Mouse (Mus musculus) heart, embryonic 15.5 days (tissue): Measurements from ENCODE around the gene Rexo4. TPM values are rescaled to one million over a fixed set of nuclear protein-coding genes. Genes with fewer than 3 reads are reported as not detected.

ENCODE experiments used
- ATAC-seq: fragments of 200-750 bp; cut with Nextera tagmentation; replicated peaks from 2 replicates; pipeline ENCODE4 v1.8.0; 2017; ENCODE audit warnings: low read depth, moderate TSS enrichment; ENCODE audit not compliant: insufficient number of reproducible peaks, insufficient read depth, low FRiP score
- H3K27ac ChIP-seq: fragments of 300-500 bp; sonication (generic); 2 replicates; pipeline ENCODE4 v1.5.1; 2015; ENCODE audit warnings: mild to moderate bottlenecking, inconsistent platforms
- H3K27me3 ChIP-seq: fragments of 300-500 bp; sonication (generic); 2 replicates; pipeline ENCODE4 v1.6.1; 2015; ENCODE audit warnings: inconsistent platforms
- H3K36me3 ChIP-seq: fragments of 300-500 bp; sonication (generic); 2 replicates; pipeline ENCODE4 v1.6.1; 2015; ENCODE audit warnings: mild to moderate bottlenecking, inconsistent platforms
- H3K4me1 ChIP-seq: fragments of 300-500 bp; sonication (generic); replicated peaks from 2 replicates; pipeline ENCODE4 v1.6.1; 2015; ENCODE audit warnings: inconsistent platforms
- H3K4me2 ChIP-seq: fragments of 300-500 bp; sonication (generic); 2 replicates; pipeline ENCODE4 v1.6.1; 2015; ENCODE audit warnings: inconsistent platforms, mild to moderate bottlenecking, moderate library complexity
- H3K4me3 ChIP-seq: fragments of 300-500 bp; sonication (generic); 2 replicates; pipeline ENCODE4 v1.5.1; 2015; ENCODE audit warnings: mild to moderate bottlenecking, inconsistent platforms
- H3K9ac ChIP-seq: fragments of 300-500 bp; sonication (generic); 2 replicates; pipeline ENCODE4 v1.6.1; 2015; ENCODE audit warnings: mild to moderate bottlenecking, inconsistent platforms
- H3K9me3 ChIP-seq: fragments of 300-500 bp; sonication (generic); replicated peaks from 2 replicates; pipeline ENCODE4 v1.6.1; 2016; ENCODE audit warnings: inconsistent platforms
- WGBS: fragments of 180-500 bp; shearing (Covaris S2); methylation state at CpG from one replicate; pipeline ENCODE4 v1.1.7; 2015; ENCODE audit warnings: mixed read lengths; 5-methylcytosine and 5-hydroxymethylcytosine counted together
- polyA plus RNA-seq: library from polyadenylated mRNA; unstranded; fragments of >200 nt; fragmentation: Nextera tagmentation; extraction: Ambion mirVana; gene quantifications from 2 replicates; pipeline ENCODE4 v1.2.1, GENCODE M21; 2015

Gene Rexo4
- polyA plus RNA-seq, 1 experiment from 2014 or later: 23.6 TPM

- Histone ChIP-seq H3K36me3 (no peaks in the 10 kb centered on the region), H3K9me3 (no peaks in the 10 kb centered on the region), H3K4me1 (no peaks in the 10 kb centered on the region), H3K27me3 (peaks cover 9% of the 10 kb centered on the region; the same call in 1 of the 2 replicates), H3K9ac (no peak within 1 kb of the TSS), H3K4me2 (no peak within 1 kb of the TSS), H3K27ac (no peak within 1 kb of the TSS), H3K4me3 (no peak within 1 kb of the TSS)
- whole genome bisulfite sequencing: 70% methylated on average over 3 of the region's 3 CpGs
- no peak for ATAC-seq
These were observed 8.9 kb upstream of the Rexo4 start, which contains the start of gene Adamts13 for GRCm38 (mm10) chr2:26973116-26973515. TSS of gene Adamts13 (plus strand) at chr2:26973416.

- Histone ChIP-seq H3K4me1 (peaks cover 15% of the 10 kb centered on the region), H3K9me3 (no peaks in the 10 kb centered on the region), H3K27ac (no peak overlapping the region), H3K36me3 (no peaks in the 10 kb centered on the region), H3K27me3 (no peaks in the 10 kb centered on the region), H3K4me2 (no peak overlapping the region), H3K4me3 (no peak overlapping the region), H3K9ac (no peak overlapping the region)
- ATAC-seq: no peak
- WGBS: 73% methylated on average over 2 of the region's 2 CpGs
These were observed 3.1 kb upstream of the Rexo4 start for GRCm38 (mm10) chr2:26967262-26967661.

GRCm38 (mm10) chr2:26964724-26965370 lies 661 bp upstream of the Rexo4 start:
- ATAC-seq: no peak
- H3K9me3 ChIP-seq: no peaks in the 10 kb centered on the region
- H3K9ac ChIP-seq: peak overlapping the region; percentile 84
- 17% methylated on average over 14 of the region's 14 CpGs for WGBS
- H3K4me2 ChIP-seq: peak overlapping the region; percentile 73
- peaks cover 24% of the 10 kb centered on the region for H3K4me1 ChIP-seq
- no peaks in the 10 kb centered on the region for H3K27me3 ChIP-seq
- H3K4me3 ChIP-seq: peak overlapping the region; percentile 82
- H3K36me3 ChIP-seq: peaks cover 14% of the 10 kb centered on the region; the same call in 1 of the 2 replicates
- peak overlapping the region; percentile 99 for H3K27ac ChIP-seq

- Histone ChIP-seq H3K4me3 (no peak overlapping the region), H3K27me3 (no peaks in the 10 kb centered on the region), H3K4me2 (no peak overlapping the region), H3K4me1 (peaks cover 24% of the 10 kb centered on the region), H3K9ac (no peak overlapping the region), H3K36me3 (peaks cover 49% of the 10 kb centered on the region), H3K9me3 (no peaks in the 10 kb centered on the region), H3K27ac (no peak overlapping the region)
- no peak for ATAC-seq
- 69% methylated on average over 4 of the region's 4 CpGs for WGBS
These were observed 3.4 kb downstream of the Rexo4 start for GRCm38 (mm10) chr2:26960756-26961155.

- H3K9me3 ChIP-seq: no peaks in the 10 kb centered on the region
- no peak overlapping the region for H3K4me3 ChIP-seq
- H3K4me2 ChIP-seq: no peak overlapping the region
- H3K4me1 ChIP-seq: peaks cover 9% of the 10 kb centered on the region
- H3K36me3 ChIP-seq: peaks cover 79% of the 10 kb centered on the region
- no peak overlapping the region for H3K9ac ChIP-seq
- no peak for ATAC-seq
- H3K27ac ChIP-seq: no peak overlapping the region
- whole genome bisulfite sequencing: 93% methylated on average over 2 of the region's 2 CpGs
- H3K27me3 ChIP-seq: no peaks in the 10 kb centered on the region
These were observed 6.7 kb downstream of the Rexo4 start for GRCm38 (mm10) chr2:26957488-26957859.

- H3K9me3 ChIP-seq: no peaks in the 10 kb centered on the region
- H3K27ac ChIP-seq: no peak overlapping the region
- no peak overlapping the region for H3K4me3 ChIP-seq
- H3K4me2 ChIP-seq: no peak overlapping the region
- no peaks in the 10 kb centered on the region for H3K27me3 ChIP-seq
- H3K36me3 ChIP-seq: peaks cover 81% of the 10 kb centered on the region
- peaks cover 6% of the 10 kb centered on the region for H3K4me1 ChIP-seq
- 93% methylated on average over 12 of the region's 12 CpGs for WGBS
- no peak overlapping the region for H3K9ac ChIP-seq
- ATAC-seq: no peak
These were observed 7.2 kb downstream of the Rexo4 start for GRCm38 (mm10) chr2:26956811-26957487.

GRCm38 (mm10) chr2:26954735-26955395 lies 9.3 kb downstream of the Rexo4 start:
- H3K4me1 ChIP-seq: no peaks in the 10 kb centered on the region
- H3K4me2 ChIP-seq: no peak overlapping the region
- no peaks in the 10 kb centered on the region for H3K9me3 ChIP-seq
- WGBS: 90% methylated on average over 2 of the region's 2 CpGs
- no peak for ATAC-seq
- no peak overlapping the region for H3K4me3 ChIP-seq
- H3K9ac ChIP-seq: no peak overlapping the region
- H3K27ac ChIP-seq: no peak overlapping the region
- no peaks in the 10 kb centered on the region for H3K27me3 ChIP-seq
- peaks cover 79% of the 10 kb centered on the region for H3K36me3 ChIP-seq

GRCm38 (mm10) chr2:26952866-26953265 lies 11.3 kb downstream of the Rexo4 start:
- ATAC-seq: no peak
- Histone ChIP-seq H3K4me1 (no peaks in the 10 kb centered on the region), H3K9me3 (no peaks in the 10 kb centered on the region), H3K27ac (no peak overlapping the region), H3K9ac (no peak overlapping the region), H3K36me3 (peaks cover 65% of the 10 kb centered on the region), H3K27me3 (no peaks in the 10 kb centered on the region), H3K4me3 (no peak overlapping the region), H3K4me2 (no peak overlapping the region)
- WGBS: 82% methylated on average over 8 of the region's 8 CpGs

GRCm38 (mm10) chr2:26952193-26952592 lies 12.0 kb downstream of the Rexo4 start:
- Histone ChIP-seq H3K4me3 (no peak overlapping the region), H3K36me3 (peaks cover 58% of the 10 kb centered on the region), H3K27ac (no peak overlapping the region), H3K27me3 (no peaks in the 10 kb centered on the region), H3K9me3 (no peaks in the 10 kb centered on the region), H3K9ac (no peak overlapping the region), H3K4me1 (no peaks in the 10 kb centered on the region), H3K4me2 (no peak overlapping the region)
- no peak for ATAC-seq
- 92% methylated on average over 4 of the region's 4 CpGs for WGBS

GRCm38 (mm10) chr2:26951346-26951905 lies 12.8 kb downstream of the Rexo4 start:
- WGBS: 88% methylated on average over 8 of the region's 8 CpGs

GRCm38 (mm10) chr2:26950411-26950810 lies 13.8 kb downstream of the Rexo4 start:
- Histone ChIP-seq H3K4me2 (no peak overlapping the region), H3K9ac (no peak overlapping the region), H3K36me3 (peaks cover 41% of the 10 kb centered on the region), H3K27ac (no peak overlapping the region), H3K27me3 (no peaks in the 10 kb centered on the region), H3K9me3 (no peaks in the 10 kb centered on the region), H3K4me3 (no peak overlapping the region), H3K4me1 (no peaks in the 10 kb centered on the region)
- WGBS: 84% methylated on average over 2 of the region's 2 CpGs
- ATAC-seq: no peak

More at GRCm38 (mm10) chr2:26951346-26951905, 12.8 kb downstream of the Rexo4 start:
- H3K9ac ChIP-seq: no peak overlapping the region
- no peaks in the 10 kb centered on the region for H3K9me3 ChIP-seq
- no peak for ATAC-seq
- no peaks in the 10 kb centered on the region for H3K4me1 ChIP-seq
- H3K27me3 ChIP-seq: no peaks in the 10 kb centered on the region
- peaks cover 51% of the 10 kb centered on the region for H3K36me3 ChIP-seq
- H3K4me3 ChIP-seq: no peak overlapping the region
- H3K4me2 ChIP-seq: no peak overlapping the region
- H3K27ac ChIP-seq: no peak overlapping the region
